Mouse (Mus musculus): Measurements from ENCODE around the gene Fbxw11. TPM values are rescaled to one million over a fixed set of nuclear protein-coding genes. Genes with fewer than 3 reads are reported as not detected.
A peak's percentile ranks its signal among the peaks of the same experiment; 100 is the strongest.

The Fbxw11 gene
- 119 and 125 TPM in 2 replicates for polyA plus RNA-seq (2015; fragmentation: Nextera tagmentation; extraction: Ambion mirVana)

GRCm38 (mm10) chr11:32642249-32642876 lies at the start of gene Fbxw11:
TSS of gene Fbxw11 (plus strand) at chr11:32642724.
- ATAC-seq, result peak; percentile 96
- under 1% methylated on average over 52 of the region's 64 CpGs for WGBS
- no peaks in the 10 kb centered on the region for H3K36me3 ChIP-seq (ENCODE audit: control insufficient read depth, insufficient read depth, low read length)
- peak within 1 kb of the TSS; percentile 59 for H3K4me2 ChIP-seq (ENCODE audit: low read length)
- H3K4me3 ChIP-seq (ENCODE audit: low read depth, low read length), result peak within 1 kb of the TSS; percentile 71
- peak within 1 kb of the TSS; percentile 99 for H3K27ac ChIP-seq (ENCODE audit: low read length)
- no peaks in the 10 kb centered on the region for H3K27me3 ChIP-seq (ENCODE audit: control insufficient read depth, insufficient read depth, low read depth, low read length)
- no peaks in the 10 kb centered on the region for H3K9me3 ChIP-seq (replicated peaks; ENCODE audit: control insufficient read depth, low read length, poor library complexity, severe bottlenecking)
- H3K9ac ChIP-seq (ENCODE audit: low read depth, low read length), result peak within 1 kb of the TSS; percentile 94
- H3K4me1 ChIP-seq (ENCODE audit: control insufficient read depth, insufficient read depth, low read length), result peaks cover 18% of the 10 kb centered on the region

GRCm38 (mm10) chr11:32593081-32593480 lies 49.4 kb upstream of the Fbxw11 start:
- H3K9me3 ChIP-seq (replicated peaks; ENCODE audit: control insufficient read depth, low read length, poor library complexity, severe bottlenecking), result no peaks in the 10 kb centered on the region
- WGBS, result 86% methylated on average over 7 of the region's 7 CpGs
- H3K9ac ChIP-seq (ENCODE audit: low read depth, low read length), result no peak overlapping the region
- H3K4me2 ChIP-seq (ENCODE audit: low read length), result no peak overlapping the region
- H3K4me3 ChIP-seq (ENCODE audit: low read depth, low read length), result no peak overlapping the region
- no peaks in the 10 kb centered on the region for H3K4me1 ChIP-seq (ENCODE audit: control insufficient read depth, insufficient read depth, low read length)
- H3K27ac ChIP-seq (ENCODE audit: low read length), result no peak overlapping the region
- H3K36me3 ChIP-seq (ENCODE audit: control insufficient read depth, insufficient read depth, low read length), result no peaks in the 10 kb centered on the region
- no peaks in the 10 kb centered on the region for H3K27me3 ChIP-seq (ENCODE audit: control insufficient read depth, insufficient read depth, low read depth, low read length)
- no peak for ATAC-seq

- Histone ChIP-seq H3K4me2 (ENCODE audit: low read length) (no peak overlapping the region), H3K9me3 (replicated peaks; ENCODE audit: control insufficient read depth, low read length, poor library complexity, severe bottlenecking) (no peaks in the 10 kb centered on the region), H3K9ac (ENCODE audit: low read depth, low read length) (no peak overlapping the region), H3K27me3 (ENCODE audit: control insufficient read depth, insufficient read depth, low read depth, low read length) (no peaks in the 10 kb centered on the region), H3K36me3 (ENCODE audit: control insufficient read depth, insufficient read depth, low read length) (no peaks in the 10 kb centered on the region), H3K4me1 (ENCODE audit: control insufficient read depth, insufficient read depth, low read length) (no peaks in the 10 kb centered on the region), H3K27ac (ENCODE audit: low read length) (no peak overlapping the region), H3K4me3 (ENCODE audit: low read depth, low read length) (no peak overlapping the region)
- 99% methylated on average over 4 of the region's 4 CpGs for WGBS
- no peak for ATAC-seq
Observed at GRCm38 (mm10) chr11:32594122-32594521, 48.4 kb upstream of the Fbxw11 start.

- no peak overlapping the region for H3K9ac ChIP-seq (ENCODE audit: low read depth, low read length)
- H3K27me3 ChIP-seq (ENCODE audit: control insufficient read depth, insufficient read depth, low read depth, low read length), result no peaks in the 10 kb centered on the region
- H3K27ac ChIP-seq (ENCODE audit: low read length), result no peak overlapping the region
- H3K36me3 ChIP-seq (ENCODE audit: control insufficient read depth, insufficient read depth, low read length), result no peaks in the 10 kb centered on the region
- no peaks in the 10 kb centered on the region for H3K9me3 ChIP-seq (replicated peaks; ENCODE audit: control insufficient read depth, low read length, poor library complexity, severe bottlenecking)
- no peak overlapping the region for H3K4me3 ChIP-seq (ENCODE audit: low read depth, low read length)
- H3K4me1 ChIP-seq (ENCODE audit: control insufficient read depth, insufficient read depth, low read length), result no peaks in the 10 kb centered on the region; the same call in 1 of the 2 replicates
- WGBS, result 94% methylated on average over 6 of the region's 6 CpGs
- no peak for ATAC-seq
- no peak overlapping the region for H3K4me2 ChIP-seq (ENCODE audit: low read length)
Observed at GRCm38 (mm10) chr11:32600371-32600770, 42.2 kb upstream of the Fbxw11 start.

- Histone ChIP-seq H3K4me3 (ENCODE audit: low read depth, low read length) (no peak overlapping the region), H3K27me3 (ENCODE audit: control insufficient read depth, insufficient read depth, low read depth, low read length) (no peaks in the 10 kb centered on the region), H3K27ac (ENCODE audit: low read length) (no peak overlapping the region), H3K36me3 (ENCODE audit: control insufficient read depth, insufficient read depth, low read length) (no peaks in the 10 kb centered on the region), H3K9ac (ENCODE audit: low read depth, low read length) (no peak overlapping the region), H3K4me1 (ENCODE audit: control insufficient read depth, insufficient read depth, low read length) (no peaks in the 10 kb centered on the region; the same call in 1 of the 2 replicates), H3K9me3 (replicated peaks; ENCODE audit: control insufficient read depth, low read length, poor library complexity, severe bottlenecking) (no peaks in the 10 kb centered on the region), H3K4me2 (ENCODE audit: low read length) (no peak overlapping the region)
- 40% methylated on average over 12 of the region's 12 CpGs for WGBS
- 0 out of 2 replicates have a peak, but pooled peaks have one; percentile 25 for ATAC-seq
Observed at GRCm38 (mm10) chr11:32601528-32602323, 40.8 kb upstream of the Fbxw11 start.

- no peak overlapping the region for H3K4me3 ChIP-seq (ENCODE audit: low read depth, low read length)
- H3K27ac ChIP-seq (ENCODE audit: low read length), result no peak overlapping the region; the same call in 1 of the 2 replicates
- no peaks in the 10 kb centered on the region; the same call in 1 of the 2 replicates for H3K4me1 ChIP-seq (ENCODE audit: control insufficient read depth, insufficient read depth, low read length)
- no peaks in the 10 kb centered on the region for H3K27me3 ChIP-seq (ENCODE audit: control insufficient read depth, insufficient read depth, low read depth, low read length)
- no peak overlapping the region for H3K9ac ChIP-seq (ENCODE audit: low read depth, low read length)
- H3K4me2 ChIP-seq (ENCODE audit: low read length), result no peak overlapping the region
- H3K9me3 ChIP-seq (replicated peaks; ENCODE audit: control insufficient read depth, low read length, poor library complexity, severe bottlenecking), result no peaks in the 10 kb centered on the region; the same call in 1 of the 2 replicates
- no peak for ATAC-seq
- WGBS, result 75% methylated on average over 4 of the region's 4 CpGs
- H3K36me3 ChIP-seq (ENCODE audit: control insufficient read depth, insufficient read depth, low read length), result no peaks in the 10 kb centered on the region
Observed at GRCm38 (mm10) chr11:32604663-32605062, 37.9 kb upstream of the Fbxw11 start.

GRCm38 (mm10) chr11:32605131-32605860 lies 37.2 kb upstream of the Fbxw11 start:
- 60% methylated on average over 7 of the region's 7 CpGs for WGBS
- H3K4me1 ChIP-seq (ENCODE audit: control insufficient read depth, insufficient read depth, low read length), result no peaks in the 10 kb centered on the region; the same call in 1 of the 2 replicates
- 0 out of 2 replicates have a peak, but pooled peaks have one; percentile 21 for ATAC-seq
- no peak overlapping the region for H3K4me2 ChIP-seq (ENCODE audit: low read length)
- no peak overlapping the region for H3K4me3 ChIP-seq (ENCODE audit: low read depth, low read length)
- no peak overlapping the region for H3K9ac ChIP-seq (ENCODE audit: low read depth, low read length)
- no peaks in the 10 kb centered on the region for H3K36me3 ChIP-seq (ENCODE audit: control insufficient read depth, insufficient read depth, low read length)
- no peaks in the 10 kb centered on the region for H3K27me3 ChIP-seq (ENCODE audit: control insufficient read depth, insufficient read depth, low read depth, low read length)
- no peaks in the 10 kb centered on the region; the same call in 1 of the 2 replicates for H3K9me3 ChIP-seq (replicated peaks; ENCODE audit: control insufficient read depth, low read length, poor library complexity, severe bottlenecking)
- H3K27ac ChIP-seq (ENCODE audit: low read length), result no peak overlapping the region; the same call in 1 of the 2 replicates

GRCm38 (mm10) chr11:32605907-32606306 lies 36.6 kb upstream of the Fbxw11 start:
- H3K36me3 ChIP-seq (ENCODE audit: control insufficient read depth, insufficient read depth, low read length), result no peaks in the 10 kb centered on the region
- no peak overlapping the region for H3K27ac ChIP-seq (ENCODE audit: low read length)
- WGBS, result 88% methylated on average over 3 of the region's 3 CpGs
- H3K4me1 ChIP-seq (ENCODE audit: control insufficient read depth, insufficient read depth, low read length), result no peaks in the 10 kb centered on the region; the same call in 1 of the 2 replicates
- H3K9ac ChIP-seq (ENCODE audit: low read depth, low read length), result no peak overlapping the region
- no peak overlapping the region for H3K4me2 ChIP-seq (ENCODE audit: low read length)
- no peaks in the 10 kb centered on the region; the same call in 1 of the 2 replicates for H3K9me3 ChIP-seq (replicated peaks; ENCODE audit: control insufficient read depth, low read length, poor library complexity, severe bottlenecking)
- no peak overlapping the region for H3K4me3 ChIP-seq (ENCODE audit: low read depth, low read length)
- ATAC-seq, result no peak
- H3K27me3 ChIP-seq (ENCODE audit: control insufficient read depth, insufficient read depth, low read depth, low read length), result no peaks in the 10 kb centered on the region
